Mouse (Mus musculus) cerebellum, adult (tissue): ENCODE results near the gene Olfr70.

ENCODE experiments used
- ATAC-seq: cut with Nextera tagmentation; 2 replicates; pipeline ENCODE4 v1.9.2; 2017; ENCODE audit warnings: mild to moderate bottlenecking, moderate library complexity, mixed read lengths; ENCODE audit not compliant: insufficient number of reproducible peaks, low FRiP score, low TSS enrichment

Olfr70 gene

DNA sequence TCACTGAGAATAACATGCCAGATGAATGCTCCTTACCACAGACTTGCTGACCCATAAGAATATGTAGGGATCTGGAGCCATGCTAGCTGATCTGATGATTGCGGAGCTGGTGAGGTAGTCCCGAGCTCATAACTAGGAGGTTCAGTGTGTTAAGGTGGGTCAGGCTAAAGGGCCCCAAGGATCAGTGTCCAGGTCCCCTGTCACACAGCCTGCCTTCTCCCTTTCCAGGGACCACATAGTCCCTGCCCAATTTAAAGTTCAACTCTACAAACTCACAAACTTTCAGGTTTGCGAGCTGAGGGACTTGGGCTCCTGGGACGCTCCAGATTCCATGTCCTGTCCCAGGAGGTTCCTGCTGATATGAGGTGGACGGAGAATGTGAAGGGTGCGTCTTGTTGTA lies at the start of gene Olfr70:
TSS of gene Olfr70 (minus strand) at position 101 of the 400 bp plus-strand sequence.
- ATAC-seq: no peak

DNA sequence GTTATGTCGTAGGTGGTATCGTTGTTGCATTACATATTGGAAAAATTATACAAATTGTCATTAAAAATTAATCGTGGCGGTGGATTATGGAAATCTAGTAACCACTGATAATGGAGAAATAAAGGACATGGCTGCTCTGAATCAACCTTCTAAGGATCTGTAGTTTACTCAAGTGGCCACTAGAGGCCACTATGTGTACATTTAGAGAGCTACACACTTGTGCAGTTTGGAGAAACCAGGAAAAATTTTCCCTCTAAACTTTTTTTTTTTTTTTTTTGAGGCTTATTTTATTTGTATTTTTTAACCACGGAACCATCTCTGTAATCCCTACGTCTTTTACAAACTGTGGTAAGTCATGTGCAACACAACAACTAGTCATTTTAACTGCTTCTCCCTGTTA lies 44.6 kb upstream of the Olfr70 start:
- no peak for ATAC-seq

DNA sequence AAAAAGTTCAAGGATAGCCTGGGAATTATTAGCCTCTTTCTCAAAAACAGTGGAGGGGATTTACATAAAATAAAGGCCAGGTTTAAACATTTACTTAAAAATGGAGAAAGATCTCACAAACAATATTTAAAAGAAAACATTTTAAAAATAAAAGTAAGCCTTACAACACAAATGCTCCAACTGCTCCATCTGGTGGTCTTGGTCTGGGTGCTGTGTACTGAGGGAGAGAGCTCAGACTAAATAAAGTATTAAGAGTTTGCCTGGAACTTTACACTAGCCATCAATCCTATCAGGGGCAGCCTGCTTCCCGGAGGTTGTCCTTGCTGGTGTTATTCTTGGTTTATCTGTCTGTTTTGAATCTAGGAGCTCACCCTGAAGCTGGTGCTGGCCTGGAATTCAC lies 42.5 kb upstream of the Olfr70 start:
- no peak for ATAC-seq

GRCm38 (mm10) chr4:43742637-43743036 lies 42.0 kb upstream of the Olfr70 start:
- no peak for ATAC-seq

- no peak for ATAC-seq
These were observed 40.9 kb upstream of the Olfr70 start for GRCm38 (mm10) chr4:43741526-43741925.

DNA sequence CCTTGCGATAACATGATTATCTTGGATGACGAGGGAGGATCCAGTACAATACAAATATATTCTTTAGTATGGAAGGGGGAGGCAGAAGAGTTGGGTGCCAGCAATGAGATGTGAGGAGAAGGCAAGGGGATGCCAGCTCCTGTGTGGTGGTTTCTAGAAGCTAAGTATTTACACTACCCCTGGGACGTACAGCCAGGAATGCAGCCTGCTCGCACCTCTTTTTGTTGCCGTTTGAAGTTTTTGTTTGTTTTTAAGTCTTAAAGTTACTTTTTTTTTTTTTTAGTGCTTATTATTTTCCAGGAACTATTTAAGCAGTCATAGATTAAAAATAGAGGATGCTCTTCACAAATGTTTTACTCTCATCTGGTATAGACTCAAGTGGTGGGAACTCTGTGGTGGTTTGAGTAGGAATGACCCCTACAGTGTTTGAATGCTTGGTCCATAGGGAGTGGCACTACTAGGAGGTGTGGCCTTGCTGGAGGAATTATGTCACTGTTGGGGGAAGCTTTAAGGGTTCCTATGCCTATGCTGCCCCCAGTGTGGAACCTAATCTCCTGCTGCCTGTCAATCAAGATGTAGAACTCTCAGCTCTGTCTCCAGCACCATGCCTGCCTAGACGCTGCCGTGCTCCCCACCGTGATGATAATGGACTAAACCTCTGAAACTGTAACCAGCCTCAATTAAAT lies 38.5 kb upstream of the Olfr70 start:
- ATAC-seq: no peak

- ATAC-seq: no peak
These were observed 36.5 kb upstream of the Olfr70 start for GRCm38 (mm10) chr4:43737144-43737543.

GRCm38 (mm10) chr4:43733186-43733585 lies 32.6 kb upstream of the Olfr70 start:
- no peak for ATAC-seq

DNA sequence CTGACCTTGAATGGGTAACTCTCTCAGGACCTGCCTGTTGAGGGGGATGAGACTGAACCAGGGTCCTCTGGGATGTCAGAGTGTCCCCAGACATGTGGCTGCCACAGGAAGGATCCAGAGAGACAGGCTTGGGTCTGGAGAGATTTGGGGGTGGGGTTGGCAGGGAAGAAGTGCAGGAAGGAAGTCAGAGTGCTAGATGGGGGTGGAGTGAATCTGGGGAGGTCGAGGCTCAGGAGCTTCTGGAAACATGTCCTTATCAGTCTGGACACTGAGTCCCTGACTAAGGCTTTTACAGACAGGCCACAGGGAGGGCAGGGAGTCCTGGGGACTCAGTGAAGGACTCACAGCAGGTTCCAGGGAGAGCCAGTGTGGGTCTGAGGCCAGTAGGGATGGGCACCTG lies 31.6 kb upstream of the Olfr70 start:
- no peak for ATAC-seq

DNA sequence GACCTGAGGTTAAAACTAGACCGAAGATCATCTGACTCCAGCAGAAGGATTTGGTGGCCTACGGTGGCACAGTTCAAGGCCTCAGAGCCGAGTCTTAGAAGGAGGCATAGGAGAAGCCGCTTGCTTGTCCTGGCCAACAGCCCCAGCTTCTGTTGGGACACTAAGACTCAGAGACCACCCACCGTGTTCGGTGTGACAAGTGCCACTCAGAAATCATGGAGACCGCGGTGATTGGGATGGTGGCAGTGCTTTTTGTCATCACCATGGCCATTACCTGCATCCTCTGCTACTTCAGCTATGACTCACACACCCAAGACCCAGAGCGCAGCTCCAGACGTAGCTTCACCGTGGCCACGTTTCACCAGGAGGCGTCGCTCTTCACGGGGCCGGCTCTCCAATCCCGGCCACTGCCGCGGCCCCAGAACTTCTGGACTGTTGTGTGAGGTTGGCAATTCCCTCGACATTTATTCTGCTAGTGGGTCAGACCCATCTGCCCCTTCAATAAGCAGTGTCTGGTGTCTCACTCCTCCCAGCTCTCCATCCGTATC lies 30.2 kb upstream of the Olfr70 start:
- no peak for ATAC-seq

- ATAC-seq: no peak
These were observed 29.4 kb upstream of the Olfr70 start, which contains the start of gene Spaar for GRCm38 (mm10) chr4:43729794-43730550. Gene Spaar (plus strand): TSS chr4:43730034.

DNA sequence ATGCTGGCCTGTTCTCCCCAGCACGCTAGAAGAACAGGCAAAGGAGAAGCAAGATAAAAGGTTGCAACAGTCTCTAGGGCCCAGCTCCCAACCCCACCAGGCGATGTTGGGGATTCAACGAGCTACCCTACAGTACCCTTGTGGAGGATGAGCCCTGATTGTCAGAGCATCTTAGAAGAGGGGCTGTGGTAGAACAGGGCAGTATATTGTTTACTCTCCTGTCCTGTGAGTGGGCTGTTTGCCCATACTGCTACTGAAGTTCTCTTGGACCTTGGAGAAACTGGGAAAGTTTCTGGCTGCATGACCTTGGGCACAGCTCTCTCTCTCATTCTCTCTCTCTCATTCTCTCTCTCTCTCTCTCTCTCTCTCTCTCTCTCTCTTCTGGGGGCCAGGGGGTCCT lies 28.5 kb upstream of the Olfr70 start:
- ATAC-seq: no peak

DNA sequence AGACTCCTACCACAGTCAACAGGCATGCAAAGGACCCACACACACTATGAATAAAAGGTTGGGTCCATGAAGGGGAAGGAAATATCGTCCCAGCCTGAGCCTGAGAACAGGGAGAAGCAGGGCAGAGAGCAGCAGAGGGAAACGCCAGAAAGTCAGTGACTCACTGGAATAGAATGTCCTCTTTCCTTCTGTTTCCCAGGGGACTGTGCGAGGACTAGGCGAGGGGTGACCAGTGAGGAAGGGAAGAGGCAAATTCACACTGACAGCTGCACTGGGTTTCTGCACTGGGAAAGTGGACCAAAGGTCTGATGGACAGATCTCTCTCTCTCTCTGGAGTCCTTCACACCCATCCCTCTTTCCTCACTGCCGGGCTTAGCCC lies 28.0 kb upstream of the Olfr70 start:
- no peak for ATAC-seq

- ATAC-seq: no peak
These were observed 27.3 kb upstream of the Olfr70 start for GRCm38 (mm10) chr4:43727718-43728575.

- no peak for ATAC-seq
These were observed 26.4 kb upstream of the Olfr70 start, which contains the start of gene Hrct1 for GRCm38 (mm10) chr4:43726995-43727394. Gene Hrct1 (plus strand): TSS chr4:43727188.

DNA sequence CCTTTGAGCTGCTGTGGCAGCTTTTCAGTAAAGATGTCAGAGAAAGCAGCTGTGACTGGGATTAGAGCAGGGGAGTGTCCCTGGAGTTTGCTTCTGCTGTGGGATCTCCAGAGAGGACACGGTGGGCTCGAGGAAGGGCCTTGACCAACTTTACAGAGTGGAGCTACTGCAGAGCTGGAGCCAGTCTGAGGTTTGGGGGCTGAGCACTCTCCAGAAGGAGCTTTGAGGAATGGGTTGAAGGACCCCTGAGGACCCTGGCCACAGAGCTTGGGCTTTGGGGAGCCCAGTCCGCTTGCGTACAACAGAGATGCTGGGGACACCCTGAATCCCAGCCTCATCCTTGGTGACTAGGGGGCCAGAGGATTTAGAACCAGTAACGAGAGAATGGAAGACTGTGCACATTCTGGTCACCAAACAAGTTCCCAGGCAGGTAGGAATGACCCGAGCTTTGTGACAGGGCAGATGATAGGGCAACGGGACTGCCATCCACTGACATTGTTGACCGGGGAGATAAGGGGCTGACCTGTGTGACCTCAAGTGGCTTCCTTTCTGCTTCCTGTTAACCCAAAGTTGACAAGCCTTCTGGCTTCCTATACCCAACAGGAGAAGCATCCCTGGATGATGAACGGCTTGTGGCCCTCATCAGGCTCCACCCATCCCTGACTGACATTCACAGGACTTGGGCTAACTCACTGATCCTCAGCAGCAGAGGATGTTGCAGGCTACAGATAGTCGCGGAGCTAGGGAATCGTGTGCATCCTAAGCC lies 25.8 kb upstream of the Olfr70 start:
- ATAC-seq: no peak

GRCm38 (mm10) chr4:43724764-43725163 lies 24.2 kb upstream of the Olfr70 start:
- ATAC-seq: no peak

GRCm38 (mm10) chr4:43722191-43722590 lies 21.6 kb upstream of the Olfr70 start:
- ATAC-seq: no peak

DNA sequence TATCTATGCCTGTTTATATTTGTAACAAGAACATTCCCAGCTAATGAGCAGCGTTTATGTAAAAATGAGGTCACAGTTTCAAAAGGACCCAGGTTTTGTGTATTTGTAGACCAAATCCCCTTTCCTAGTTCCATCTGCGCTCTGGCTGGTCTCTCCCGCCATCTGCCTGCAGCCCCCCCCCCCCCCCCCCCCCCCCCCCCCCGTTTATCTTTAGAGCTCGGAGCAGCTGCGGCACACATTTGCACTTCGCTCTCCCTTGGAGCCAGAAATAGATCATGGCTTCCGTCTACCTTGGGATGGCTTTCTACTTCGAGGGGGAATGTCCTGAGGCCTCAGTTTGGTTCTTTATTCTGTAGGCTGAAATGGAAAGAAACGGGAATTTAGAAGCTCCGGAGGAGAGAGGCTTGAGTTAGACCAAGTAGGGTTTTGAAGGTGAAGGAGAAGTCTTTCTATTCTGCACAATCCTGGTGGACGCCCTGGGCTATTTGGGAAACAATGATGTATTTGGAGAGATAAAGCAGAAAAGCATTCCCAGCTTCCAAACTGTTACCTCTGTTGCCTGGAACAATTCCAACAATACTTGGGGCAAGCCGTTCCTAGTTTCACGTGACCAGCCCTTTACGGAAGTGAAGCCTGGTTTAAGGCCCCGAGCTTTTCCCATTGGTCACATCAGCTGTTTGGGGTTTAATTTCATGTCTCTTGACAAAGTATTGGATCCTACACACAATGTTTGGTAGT lies 20.1 kb upstream of the Olfr70 start:
- no peak for ATAC-seq
